Mouse (Mus musculus): ENCODE measurements at regions not wholly inside any gene's neighbourhood (a gene's known extent, or its start where the extent isn't known, plus 50 kb on each side); places are given as distances from the start of the nearest gene placed in this dataset.

- Histone ChIP-seq H3K27ac (ENCODE audit: insufficient read depth, low read depth, low read length, poor library complexity, severe bottlenecking) (no peak overlapping the region), H3K4me1 (ENCODE audit: control insufficient read depth in 2 of 2, insufficient read depth in 2 of 2, low read length in 2 of 2, poor library complexity in 1 of 2) (peaks cover 0 to 9% of the 10 kb centered on the region in 2 experiments; a peak in 1 of 4 replicates), H3K9me3 (ENCODE audit: control insufficient read depth, insufficient read depth, low read depth, low read length) (no peaks in the 10 kb centered on the region), H3K4me3 (ENCODE audit: insufficient read depth in 1 of 2, low read depth in 1 of 2, low read length in 2 of 2, poor library complexity in 1 of 2, severe bottlenecking in 1 of 2) (no peak overlapping the region), H3K36me3 (ENCODE audit: control insufficient read depth, insufficient read depth, low read length, poor library complexity, severe bottlenecking) (no peaks in the 10 kb centered on the region), H3K9ac (ENCODE audit: insufficient read depth, low read depth, low read length, poor library complexity, severe bottlenecking) (no peak overlapping the region)
- no peak for TF ChIP-seq ZNF384 (IDR thresholded peaks at IDR 0.05; ENCODE audit: low read depth, low read length)
- TF ChIP-seq CHD2 (IDR thresholded peaks at IDR 0.05; ENCODE audit: low read depth, low read length) = no peak
- no peak for DNase-seq (ENCODE audit: low read depth, low spot score)
- in situ Hi-C loops (cut with MboI; ENCODE audit: low sequenced_read_pairs in 2 of 2, unreplicated experiment in 2 of 2) = no loop called here
Measured at GRCm38 (mm10) chr13:111920534-111920933, 111.7 kb upstream of the Map3k1 start.

- no peak for DNase-seq (ENCODE audit: low read depth, low spot score)
- in situ Hi-C loops (cut with MboI; ENCODE audit: low sequenced_read_pairs in 2 of 2, unreplicated experiment in 2 of 2) = no loop called here
- peaks cover 0 to 9% of the 10 kb centered on the region in 2 experiments; a peak in 1 of 4 replicates for H3K4me1 ChIP-seq (ENCODE audit: control insufficient read depth in 2 of 2, insufficient read depth in 2 of 2, low read length in 2 of 2, poor library complexity in 1 of 2)
- H3K36me3 ChIP-seq (ENCODE audit: control insufficient read depth, insufficient read depth, low read length, poor library complexity, severe bottlenecking) = no peaks in the 10 kb centered on the region
- no peak overlapping the region for H3K4me3 ChIP-seq (ENCODE audit: insufficient read depth in 1 of 2, low read depth in 1 of 2, low read length in 2 of 2, poor library complexity in 1 of 2, severe bottlenecking in 1 of 2)
- H3K9me3 ChIP-seq (ENCODE audit: control insufficient read depth, insufficient read depth, low read depth, low read length) = no peaks in the 10 kb centered on the region
- H3K27ac ChIP-seq (ENCODE audit: insufficient read depth, low read depth, low read length, poor library complexity, severe bottlenecking) = no peak overlapping the region
- TF ChIP-seq HCFC1 (IDR thresholded peaks at IDR 0.05; ENCODE audit: borderline replicate concordance, insufficient read depth, low read length) (no peak), ZNF384 (IDR thresholded peaks at IDR 0.05; ENCODE audit: low read depth, low read length) (no peak), CHD2 (IDR thresholded peaks at IDR 0.05; ENCODE audit: low read depth, low read length) (no peak), MAFK (IDR thresholded peaks at IDR 0.05; ENCODE audit: insufficient read depth, low read depth, low read length) (no peak), ZC3H11A (IDR thresholded peaks at IDR 0.05; ENCODE audit: borderline replicate concordance, low read depth, low read length) (no peak)
- no peak overlapping the region for H3K9ac ChIP-seq (ENCODE audit: insufficient read depth, low read depth, low read length, poor library complexity, severe bottlenecking)
Measured at GRCm38 (mm10) chr13:111921142-111922035, 112.6 kb upstream of the Map3k1 start.

- no peak for DNase-seq (ENCODE audit: low read depth, low spot score)
- no peak for TF ChIP-seq ZC3H11A (IDR thresholded peaks at IDR 0.05; ENCODE audit: borderline replicate concordance, low read depth, low read length)
- no peak for TF ChIP-seq HCFC1 (IDR thresholded peaks at IDR 0.05; ENCODE audit: borderline replicate concordance, insufficient read depth, low read length)
- no peak for TF ChIP-seq CHD2 (IDR thresholded peaks at IDR 0.05; ENCODE audit: low read depth, low read length)
- no peak overlapping the region for H3K9ac ChIP-seq (ENCODE audit: insufficient read depth, low read depth, low read length, poor library complexity, severe bottlenecking)
- H3K27ac ChIP-seq (ENCODE audit: insufficient read depth, low read depth, low read length, poor library complexity, severe bottlenecking) = no peak overlapping the region
- no peaks in the 10 kb centered on the region for H3K36me3 ChIP-seq (ENCODE audit: control insufficient read depth, insufficient read depth, low read length, poor library complexity, severe bottlenecking)
- H3K9me3 ChIP-seq (ENCODE audit: control insufficient read depth, insufficient read depth, low read depth, low read length) = no peaks in the 10 kb centered on the region
- H3K4me1 ChIP-seq (ENCODE audit: control insufficient read depth in 2 of 2, insufficient read depth in 2 of 2, low read length in 2 of 2, poor library complexity in 1 of 2) = 0 out of 4 replicates have a peak, but pooled peaks cover 0 to 2% of the 10 kb centered on the region in 2 experiments
- in situ Hi-C loops (cut with MboI; ENCODE audit: low sequenced_read_pairs in 2 of 2, unreplicated experiment in 2 of 2) = no loop called here
- no peak overlapping the region for H3K4me3 ChIP-seq (ENCODE audit: insufficient read depth in 1 of 2, low read depth in 1 of 2, low read length in 2 of 2, poor library complexity in 1 of 2, severe bottlenecking in 1 of 2)
Measured at GRCm38 (mm10) chr13:111925349-111925748, 116.6 kb upstream of the Map3k1 start.

GRCm38 (mm10) chr13:111926801-111927200, 118.0 kb upstream of the Map3k1 start:
- TF ChIP-seq ZNF384 (IDR thresholded peaks at IDR 0.05; ENCODE audit: low read depth, low read length) = no peak
- Histone ChIP-seq H3K27ac (ENCODE audit: insufficient read depth, low read depth, low read length, poor library complexity, severe bottlenecking) (no peak overlapping the region), H3K36me3 (ENCODE audit: control insufficient read depth, insufficient read depth, low read length, poor library complexity, severe bottlenecking) (no peaks in the 10 kb centered on the region), H3K9me3 (ENCODE audit: control insufficient read depth, insufficient read depth, low read depth, low read length) (no peaks in the 10 kb centered on the region), H3K9ac (ENCODE audit: insufficient read depth, low read depth, low read length, poor library complexity, severe bottlenecking) (no peak overlapping the region), H3K4me3 (ENCODE audit: insufficient read depth in 1 of 2, low read depth in 1 of 2, low read length in 2 of 2, poor library complexity in 1 of 2, severe bottlenecking in 1 of 2) (no peak overlapping the region), H3K4me1 (ENCODE audit: control insufficient read depth in 2 of 2, insufficient read depth in 2 of 2, low read length in 2 of 2, poor library complexity in 1 of 2) (0 out of 4 replicates have a peak, but pooled peaks cover 0 to 2% of the 10 kb centered on the region in 2 experiments)
- in situ Hi-C loops (cut with MboI; ENCODE audit: low sequenced_read_pairs in 2 of 2, unreplicated experiment in 2 of 2) = no loop called here
- no peak for DNase-seq (ENCODE audit: low read depth, low spot score)

- in situ Hi-C loops (cut with MboI; ENCODE audit: low sequenced_read_pairs in 2 of 2, unreplicated experiment in 2 of 2) = no loop called here
Measured at GRCm38 (mm10) chr13:111927489-111927888, 118.7 kb upstream of the Map3k1 start.

More at GRCm38 (mm10) chr13:111927489-111927888, 118.7 kb upstream of the Map3k1 start:
- H3K4me3 ChIP-seq (ENCODE audit: insufficient read depth in 1 of 2, low read depth in 1 of 2, low read length in 2 of 2, poor library complexity in 1 of 2, severe bottlenecking in 1 of 2) = no peak overlapping the region
- H3K9me3 ChIP-seq (ENCODE audit: control insufficient read depth, insufficient read depth, low read depth, low read length) = no peaks in the 10 kb centered on the region
- TF ChIP-seq MAFK (IDR thresholded peaks at IDR 0.05; ENCODE audit: insufficient read depth, low read depth, low read length) (no peak), CHD2 (IDR thresholded peaks at IDR 0.05; ENCODE audit: low read depth, low read length) (no peak), ZC3H11A (IDR thresholded peaks at IDR 0.05; ENCODE audit: borderline replicate concordance, low read depth, low read length) (no peak), ZNF384 (IDR thresholded peaks at IDR 0.05; ENCODE audit: low read depth, low read length) (no peak), HCFC1 (IDR thresholded peaks at IDR 0.05; ENCODE audit: borderline replicate concordance, insufficient read depth, low read length) (no peak)
- no peak overlapping the region for H3K27ac ChIP-seq (ENCODE audit: insufficient read depth, low read depth, low read length, poor library complexity, severe bottlenecking)
- H3K4me1 ChIP-seq (ENCODE audit: control insufficient read depth in 2 of 2, insufficient read depth in 2 of 2, low read length in 2 of 2, poor library complexity in 1 of 2) = 0 out of 4 replicates have a peak, but pooled peaks cover 0 to 2% of the 10 kb centered on the region in 2 experiments
- no peak overlapping the region for H3K9ac ChIP-seq (ENCODE audit: insufficient read depth, low read depth, low read length, poor library complexity, severe bottlenecking)
- no peak for DNase-seq (ENCODE audit: low read depth, low spot score)
- H3K36me3 ChIP-seq (ENCODE audit: control insufficient read depth, insufficient read depth, low read length, poor library complexity, severe bottlenecking) = no peaks in the 10 kb centered on the region

Data from ES-E14 (cell line).